Mouse (Mus musculus) limb, embryonic 13.5 days (tissue): Measurements from ENCODE around the gene Whamm. TPM values are rescaled to one million over a fixed set of nuclear protein-coding genes. Genes with fewer than 3 reads are reported as not detected.

Experiments
- ATAC-seq: fragments of 200-750 bp; cut with Nextera tagmentation; 2 replicates; pipeline ENCODE4 v1.8.0; 2017; ENCODE audit warnings: low read depth, moderate number of reproducible peaks, moderate TSS enrichment; ENCODE audit not compliant: low FRiP score
- H3K27ac ChIP-seq: fragments of 300-500 bp; sonication (generic); 2 replicates; pipeline ENCODE4 v1.5.1; 2015; ENCODE audit warnings: inconsistent platforms, mild to moderate bottlenecking, moderate library complexity
- H3K27me3 ChIP-seq: fragments of 300-500 bp; sonication (generic); 2 replicates; pipeline ENCODE4 v1.6.1; 2015; ENCODE audit warnings: mild to moderate bottlenecking, inconsistent platforms
- H3K36me3 ChIP-seq: fragments of 300-500 bp; sonication (generic); 2 replicates; pipeline ENCODE4 v1.6.1; 2015; ENCODE audit warnings: inconsistent platforms, mild to moderate bottlenecking, moderate library complexity
- H3K4me1 ChIP-seq: fragments of 300-500 bp; sonication (generic); 2 replicates; pipeline ENCODE4 v1.6.1; 2015; ENCODE audit warnings: inconsistent platforms
- H3K4me2 ChIP-seq: fragments of 300-500 bp; sonication (generic); replicated peaks from 2 replicates; pipeline ENCODE4 v1.6.1; 2015; ENCODE audit warnings: inconsistent platforms, mild to moderate bottlenecking, moderate library complexity
- H3K4me3 ChIP-seq: fragments of 300-500 bp; sonication (generic); 2 replicates; pipeline ENCODE4 v1.5.1; 2015; ENCODE audit warnings: moderate library complexity, mild to moderate bottlenecking, inconsistent platforms
- H3K9ac ChIP-seq: fragments of 300-500 bp; sonication (generic); 2 replicates; pipeline ENCODE4 v1.6.1; 2015; ENCODE audit warnings: mild to moderate bottlenecking, inconsistent platforms
- H3K9me3 ChIP-seq: fragments of 300-500 bp; sonication (generic); 2 replicates; pipeline ENCODE4 v1.6.1; 2016; ENCODE audit warnings: inconsistent platforms
- WGBS: fragments of 180-500 bp; shearing (Covaris S2); methylation state at CpG from one replicate; pipeline ENCODE4 v1.1.7; 2015; 5-methylcytosine and 5-hydroxymethylcytosine counted together
- polyA plus RNA-seq: library from polyadenylated mRNA; unstranded; fragments of >200 nt; fragmentation: Nextera tagmentation; extraction: Ambion mirVana; gene quantifications from 2 replicates; pipeline ENCODE4 v1.2.1, GENCODE M21; 2015

The Whamm gene
- polyA plus RNA-seq, 1 experiment from 2014 or later = 4.0 TPM

DNA sequence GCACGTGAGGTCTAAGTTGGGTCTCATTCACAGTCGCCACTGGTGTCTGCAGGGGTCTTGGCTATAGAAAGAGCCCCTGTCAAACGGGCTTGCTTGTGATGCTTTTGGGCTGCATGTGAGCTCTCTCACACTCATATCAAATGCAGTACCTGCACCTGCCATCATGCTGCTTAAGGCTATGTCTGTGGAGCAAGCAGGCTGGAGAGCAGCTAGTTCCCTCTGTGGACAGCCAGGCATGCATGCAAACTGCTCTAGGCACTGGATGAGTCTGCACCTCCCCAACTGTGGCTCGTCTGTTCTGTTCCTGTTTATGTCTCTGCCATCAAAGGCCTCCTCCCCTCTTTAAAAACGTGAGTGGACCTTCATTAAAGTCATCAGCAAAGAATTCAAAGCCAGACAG, 35.4 kb downstream of the Whamm start:
- Histone ChIP-seq H3K27ac (no peak overlapping the region), H3K4me3 (no peak overlapping the region), H3K4me2 (no peak overlapping the region), H3K9me3 (no peaks in the 10 kb centered on the region), H3K36me3 (peaks cover 14% of the 10 kb centered on the region; the same call in 1 of the 2 replicates), H3K27me3 (no peaks in the 10 kb centered on the region), H3K4me1 (no peaks in the 10 kb centered on the region), H3K9ac (no peak overlapping the region)
- ATAC-seq = no peak
- WGBS = 51% methylated on average over 5 of the region's 5 CpGs

DNA sequence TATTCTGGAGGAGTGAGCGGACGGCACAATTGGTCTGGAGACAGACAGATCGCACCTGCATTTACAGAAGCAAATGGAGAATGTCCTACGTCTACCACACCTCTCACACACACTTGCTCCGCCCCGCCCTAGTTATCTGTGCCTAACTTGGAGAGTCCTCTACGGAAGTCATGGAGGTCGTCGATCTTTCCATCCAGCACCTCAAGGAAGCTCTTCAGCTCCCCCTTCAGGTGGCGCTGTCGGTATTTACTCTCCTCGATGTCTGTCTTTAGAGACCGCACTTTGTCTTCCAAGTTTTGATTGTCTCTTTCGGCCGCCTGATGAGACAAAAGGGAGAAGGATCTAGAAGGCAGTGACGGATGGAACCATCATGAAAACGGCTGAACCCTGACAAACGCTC, 39.1 kb downstream of the Whamm start:
- no peak overlapping the region for H3K9ac ChIP-seq
- no peak overlapping the region for H3K4me3 ChIP-seq
- 63% methylated on average over 18 of the region's 18 CpGs for WGBS
- no peak for ATAC-seq
- H3K9me3 ChIP-seq = no peaks in the 10 kb centered on the region
- H3K27me3 ChIP-seq = no peaks in the 10 kb centered on the region
- H3K27ac ChIP-seq = no peak overlapping the region
- H3K36me3 ChIP-seq = peaks cover 35% of the 10 kb centered on the region
- H3K4me1 ChIP-seq = no peaks in the 10 kb centered on the region
- H3K4me2 ChIP-seq = no peak overlapping the region

DNA sequence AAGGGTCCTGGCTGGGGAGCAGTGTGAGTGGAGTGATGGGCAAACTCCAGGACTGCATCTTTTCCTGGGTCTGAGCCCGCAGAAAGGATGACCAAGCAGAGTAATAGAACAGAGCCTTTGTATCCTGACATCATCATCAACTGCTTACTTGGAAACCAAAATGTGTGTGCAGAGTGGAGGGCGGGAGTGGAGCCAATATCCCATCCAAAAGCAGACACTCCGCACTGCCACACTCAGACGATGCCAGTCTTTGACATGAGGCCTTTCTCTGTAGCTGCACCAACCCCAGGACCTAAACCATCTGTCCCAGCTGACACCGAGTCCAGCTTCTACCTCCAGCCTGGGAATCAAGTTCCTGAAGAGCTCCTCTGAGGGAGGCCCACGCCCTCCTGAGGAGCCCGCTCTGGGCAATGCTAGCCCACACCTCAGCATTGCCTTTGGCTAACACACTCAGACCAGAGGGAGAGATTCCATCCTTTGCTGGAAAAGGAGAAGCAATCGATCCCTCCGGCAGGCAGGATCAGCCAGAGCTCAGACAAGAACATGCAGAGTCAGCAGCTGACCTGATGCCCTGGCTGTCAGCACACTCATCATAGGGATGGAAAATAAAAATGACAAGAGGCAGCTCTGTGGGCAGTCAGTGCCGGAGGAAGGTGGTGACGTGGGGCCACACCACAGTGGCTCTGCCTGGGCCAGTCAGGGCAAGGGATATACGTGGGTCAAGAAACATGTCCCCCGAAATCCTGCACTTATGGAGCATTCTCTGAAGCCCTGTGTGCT, 42.0 kb downstream of the Whamm start:
- peaks cover 35% of the 10 kb centered on the region for H3K36me3 ChIP-seq
- H3K9ac ChIP-seq = peak overlapping the region; percentile 31; the same call in 1 of the 2 replicates
- ATAC-seq = no peak
- no peak overlapping the region for H3K4me3 ChIP-seq
- no peak overlapping the region for H3K27ac ChIP-seq
- H3K4me1 ChIP-seq = no peaks in the 10 kb centered on the region
- H3K4me2 ChIP-seq = no peak overlapping the region
- 87% methylated on average over 13 of the region's 13 CpGs for WGBS
- H3K9me3 ChIP-seq = no peaks in the 10 kb centered on the region
- H3K27me3 ChIP-seq = no peaks in the 10 kb centered on the region

DNA sequence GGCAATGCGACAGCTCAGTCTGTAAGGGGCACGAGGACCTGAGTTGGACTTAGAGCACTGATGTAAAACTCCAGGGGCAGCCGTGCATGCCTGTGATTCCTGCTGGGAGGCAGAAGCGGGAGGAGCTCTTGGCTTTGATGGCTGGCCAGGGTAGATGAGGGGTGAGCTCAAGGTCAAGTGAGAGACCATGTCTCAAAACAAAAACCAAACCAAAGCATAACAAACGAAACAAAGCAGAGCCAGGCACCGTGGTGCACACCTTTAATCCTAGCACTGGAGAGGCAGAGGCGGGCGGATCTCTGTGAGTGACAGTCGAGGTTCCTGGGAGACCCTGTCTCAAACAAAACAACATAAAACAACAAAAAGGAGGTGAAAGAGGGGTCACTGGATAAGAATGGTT, 44.0 kb downstream of the Whamm start:
- no peak for ATAC-seq
- H3K9ac ChIP-seq = no peak overlapping the region
- H3K27ac ChIP-seq = no peak overlapping the region
- no peak overlapping the region for H3K4me3 ChIP-seq
- H3K27me3 ChIP-seq = no peaks in the 10 kb centered on the region
- H3K9me3 ChIP-seq = no peaks in the 10 kb centered on the region
- H3K36me3 ChIP-seq = peaks cover 30% of the 10 kb centered on the region
- 84% methylated on average over 9 of the region's 9 CpGs for WGBS
- H3K4me2 ChIP-seq = no peak overlapping the region
- no peaks in the 10 kb centered on the region for H3K4me1 ChIP-seq

DNA sequence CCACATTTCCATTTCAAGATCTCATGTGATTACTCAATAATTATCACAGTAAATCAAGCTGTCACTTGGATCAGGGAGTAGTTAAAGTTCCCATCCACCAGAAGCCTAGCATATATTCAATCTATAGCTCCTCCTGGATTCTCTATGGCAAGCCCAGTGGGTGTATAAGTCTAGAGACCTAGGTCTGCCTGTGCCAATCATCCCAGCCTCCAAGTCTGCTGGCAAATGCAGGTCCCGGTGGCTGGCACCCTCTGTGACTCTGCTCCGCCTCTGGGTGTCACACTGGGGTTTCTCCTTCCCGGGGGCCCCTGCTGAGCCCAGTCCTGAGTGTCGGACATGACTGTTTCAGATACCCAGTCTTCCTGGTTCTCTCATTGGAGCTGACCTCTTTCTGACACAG, 51.7 kb downstream of the Whamm start:
- no peaks in the 10 kb centered on the region for H3K27me3 ChIP-seq
- no peak overlapping the region for H3K9ac ChIP-seq
- no peak for ATAC-seq
- no peaks in the 10 kb centered on the region for H3K4me1 ChIP-seq
- peaks cover 5% of the 10 kb centered on the region for H3K9me3 ChIP-seq
- H3K4me2 ChIP-seq = no peak overlapping the region
- H3K36me3 ChIP-seq = no peaks in the 10 kb centered on the region
- H3K4me3 ChIP-seq = no peak overlapping the region
- WGBS = 73% methylated on average over 4 of the region's 4 CpGs
- no peak overlapping the region for H3K27ac ChIP-seq

DNA sequence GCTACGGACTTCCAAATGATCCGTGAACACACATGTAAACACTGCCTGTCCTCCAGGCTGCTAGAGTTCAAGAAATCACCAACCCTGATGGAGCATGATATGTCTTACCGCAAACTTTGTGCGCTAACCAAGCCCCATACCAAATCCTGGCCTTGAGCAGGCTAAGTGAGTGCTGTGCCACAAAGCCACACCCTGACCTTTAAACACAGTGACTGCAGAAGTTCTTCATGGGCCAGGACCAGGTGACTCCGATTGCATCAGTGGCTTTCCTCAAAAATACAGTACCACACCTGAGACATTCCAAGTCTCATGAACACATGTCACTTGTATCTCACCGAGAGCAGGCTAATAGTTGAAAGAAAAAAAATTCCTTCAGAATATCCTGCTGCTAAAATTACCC, 52.7 kb downstream of the Whamm start:
- Histone ChIP-seq H3K9me3 (peaks cover 5% of the 10 kb centered on the region), H3K4me1 (no peaks in the 10 kb centered on the region), H3K4me2 (no peak overlapping the region), H3K4me3 (no peak overlapping the region), H3K27me3 (no peaks in the 10 kb centered on the region), H3K36me3 (no peaks in the 10 kb centered on the region), H3K27ac (no peak overlapping the region), H3K9ac (no peak overlapping the region)
- ATAC-seq = no peak
- 82% methylated on average over 6 of the region's 6 CpGs for WGBS

DNA sequence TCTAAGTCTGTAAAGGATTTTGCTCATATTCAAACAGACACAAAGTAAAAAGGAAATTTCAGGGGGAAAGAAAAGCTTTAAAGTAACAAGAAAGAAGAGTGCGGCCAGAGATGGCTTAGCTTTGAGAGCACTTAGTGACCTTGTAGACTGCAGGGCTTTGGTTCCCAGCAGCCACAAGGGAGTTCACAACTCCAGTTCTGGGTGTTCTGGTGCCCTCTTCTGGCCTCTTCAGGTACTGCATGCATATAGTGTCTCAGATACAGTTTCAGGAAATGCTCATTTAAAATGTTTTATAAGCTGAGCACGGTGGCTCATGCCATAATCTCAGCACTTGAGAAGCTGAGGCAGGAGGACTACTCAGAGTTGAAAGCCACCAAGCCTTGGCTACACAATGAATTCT, 55.4 kb downstream of the Whamm start:
- no peak overlapping the region for H3K4me2 ChIP-seq
- ATAC-seq = no peak
- 76% methylated on average over 2 of the region's 2 CpGs for WGBS
- H3K4me3 ChIP-seq = no peak overlapping the region
- H3K27ac ChIP-seq = no peak overlapping the region
- no peaks in the 10 kb centered on the region for H3K4me1 ChIP-seq
- H3K27me3 ChIP-seq = no peaks in the 10 kb centered on the region
- peaks cover 5% of the 10 kb centered on the region for H3K9me3 ChIP-seq
- peaks cover 13% of the 10 kb centered on the region for H3K36me3 ChIP-seq
- H3K9ac ChIP-seq = no peak overlapping the region

DNA sequence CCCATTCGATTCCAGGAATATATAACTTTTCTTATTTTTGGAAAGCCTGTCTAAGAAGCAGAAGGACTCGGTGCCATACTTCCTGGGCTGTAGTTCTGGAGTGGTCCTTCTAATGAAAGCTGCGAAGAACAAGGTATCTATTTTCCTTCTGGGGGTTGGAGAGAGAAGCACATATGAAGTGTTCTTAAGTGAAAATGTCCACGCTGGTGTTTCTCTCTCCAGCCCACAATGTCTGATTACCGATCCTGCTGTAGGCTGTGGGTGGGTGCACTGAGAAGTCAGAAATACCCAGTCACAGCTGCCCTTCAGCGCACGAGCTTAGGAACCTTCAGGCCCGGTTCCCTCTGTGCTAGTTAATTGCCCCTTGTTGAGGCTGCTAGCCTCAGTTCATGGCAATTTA, 60.2 kb downstream of the Whamm start:
- H3K36me3 ChIP-seq = peaks cover 24% of the 10 kb centered on the region
- ATAC-seq = no peak

DNA sequence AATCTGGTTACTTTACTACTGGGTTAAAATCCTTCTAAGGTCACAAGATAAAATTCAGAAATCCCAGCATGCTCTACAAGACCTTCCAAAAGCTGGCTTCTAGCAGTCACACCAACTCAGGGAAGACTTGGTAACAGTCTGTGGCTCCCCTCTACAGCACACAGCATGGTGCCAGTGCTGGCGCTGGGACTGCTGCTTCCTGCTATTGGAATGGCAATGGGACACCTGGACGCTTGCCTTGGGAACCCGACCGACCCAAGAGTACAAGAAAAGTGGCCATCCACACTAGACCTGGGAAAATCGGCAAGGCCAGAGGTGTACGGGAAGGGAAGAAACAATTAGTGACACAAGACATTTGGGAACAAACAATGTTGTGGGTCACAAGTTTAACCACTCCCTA, 61.5 kb downstream of the Whamm start:
- WGBS = 69% methylated on average over 6 of the region's 6 CpGs
- H3K36me3 ChIP-seq = peaks cover 24% of the 10 kb centered on the region

More for the DNA sequence above, 60.2 kb downstream of the Whamm start:
- Histone ChIP-seq H3K9me3 (peaks cover 3% of the 10 kb centered on the region), H3K27ac (no peak overlapping the region), H3K4me3 (no peak overlapping the region), H3K9ac (no peak overlapping the region), H3K27me3 (no peaks in the 10 kb centered on the region), H3K4me2 (no peak overlapping the region), H3K4me1 (no peaks in the 10 kb centered on the region)
- 80% methylated on average over 8 of the region's 8 CpGs for WGBS

DNA sequence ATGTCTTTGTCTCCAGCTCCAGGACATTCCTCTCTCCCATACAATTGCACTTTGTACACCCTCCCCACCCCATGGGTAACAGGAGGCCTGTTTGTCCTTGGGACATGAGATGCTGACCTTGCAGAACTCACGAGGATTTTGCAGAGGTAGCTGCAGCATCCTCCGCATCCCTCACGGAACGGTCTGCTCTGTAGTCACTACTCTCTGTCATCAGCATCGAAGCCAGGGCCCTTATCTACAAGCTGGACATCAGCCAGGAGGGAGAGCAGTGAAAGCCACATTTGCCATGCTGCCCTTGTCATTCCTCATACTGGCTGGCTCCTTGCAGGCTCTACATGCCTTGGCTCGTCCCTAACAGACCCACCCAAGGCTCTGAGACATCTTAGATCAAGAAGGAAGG, 70.0 kb downstream of the Whamm start:
- Histone ChIP-seq H3K9me3 (no peaks in the 10 kb centered on the region), H3K27me3 (peaks cover 12% of the 10 kb centered on the region; the same call in 1 of the 2 replicates), H3K36me3 (peaks cover 3% of the 10 kb centered on the region; the same call in 1 of the 2 replicates), H3K4me1 (no peaks in the 10 kb centered on the region), H3K4me3 (no peak overlapping the region), H3K4me2 (no peak overlapping the region), H3K9ac (no peak overlapping the region), H3K27ac (no peak overlapping the region)
- ATAC-seq = no peak
- 85% methylated on average over 6 of the region's 6 CpGs for WGBS

More for the DNA sequence above, 61.5 kb downstream of the Whamm start:
- no peaks in the 10 kb centered on the region for H3K4me1 ChIP-seq
- H3K9ac ChIP-seq = no peak overlapping the region
- H3K4me3 ChIP-seq = no peak overlapping the region
- no peak for ATAC-seq
- no peak overlapping the region for H3K4me2 ChIP-seq
- H3K27me3 ChIP-seq = no peaks in the 10 kb centered on the region
- H3K9me3 ChIP-seq = no peaks in the 10 kb centered on the region
- no peak overlapping the region for H3K27ac ChIP-seq

DNA sequence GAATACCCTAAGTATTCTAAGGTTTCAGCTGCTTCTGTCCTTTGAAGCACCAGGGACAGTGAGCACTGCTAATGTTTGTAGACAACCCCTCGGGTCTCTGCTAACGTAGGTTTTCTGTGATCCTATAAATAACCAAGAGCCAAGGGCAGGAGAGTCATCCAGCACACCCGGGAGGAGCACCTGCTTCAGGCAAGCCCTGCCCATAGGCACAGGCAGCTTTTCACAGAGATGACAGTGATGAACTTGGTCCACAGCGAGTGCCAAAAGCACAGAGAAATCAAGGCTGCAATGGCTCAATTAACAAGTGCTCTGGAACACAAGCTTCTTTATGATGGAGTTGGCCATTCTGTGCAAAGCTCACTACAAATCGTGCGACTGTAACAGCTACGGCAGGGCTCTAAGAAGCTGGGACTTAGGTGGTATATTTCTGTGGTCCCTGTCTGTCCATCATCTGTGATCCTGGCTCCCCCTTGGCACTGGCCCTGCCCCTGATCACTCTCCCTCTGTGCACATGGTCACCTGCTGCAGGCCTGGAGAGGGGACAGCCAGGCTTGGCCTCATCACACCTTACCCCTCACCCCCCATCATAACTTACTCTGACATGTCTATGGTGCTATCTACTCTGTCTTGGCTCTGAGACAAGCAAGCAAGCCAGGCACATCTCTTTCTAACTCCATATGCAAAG, 73.6 kb downstream of the Whamm start:
- H3K4me3 ChIP-seq = no peak overlapping the region
- 74% methylated on average over 7 of the region's 7 CpGs for WGBS
- peaks cover 12% of the 10 kb centered on the region; the same call in 1 of the 2 replicates for H3K27me3 ChIP-seq
- peaks cover 8% of the 10 kb centered on the region for H3K36me3 ChIP-seq
- no peak overlapping the region for H3K4me2 ChIP-seq
- no peaks in the 10 kb centered on the region for H3K9me3 ChIP-seq
- no peak overlapping the region for H3K27ac ChIP-seq
- H3K9ac ChIP-seq = no peak overlapping the region; the same call in 1 of the 2 replicates
- H3K4me1 ChIP-seq = 0 out of 2 replicates have a peak, but pooled peaks cover 3% of the 10 kb centered on the region
- no peak for ATAC-seq
